In the genomic region with DNA sequence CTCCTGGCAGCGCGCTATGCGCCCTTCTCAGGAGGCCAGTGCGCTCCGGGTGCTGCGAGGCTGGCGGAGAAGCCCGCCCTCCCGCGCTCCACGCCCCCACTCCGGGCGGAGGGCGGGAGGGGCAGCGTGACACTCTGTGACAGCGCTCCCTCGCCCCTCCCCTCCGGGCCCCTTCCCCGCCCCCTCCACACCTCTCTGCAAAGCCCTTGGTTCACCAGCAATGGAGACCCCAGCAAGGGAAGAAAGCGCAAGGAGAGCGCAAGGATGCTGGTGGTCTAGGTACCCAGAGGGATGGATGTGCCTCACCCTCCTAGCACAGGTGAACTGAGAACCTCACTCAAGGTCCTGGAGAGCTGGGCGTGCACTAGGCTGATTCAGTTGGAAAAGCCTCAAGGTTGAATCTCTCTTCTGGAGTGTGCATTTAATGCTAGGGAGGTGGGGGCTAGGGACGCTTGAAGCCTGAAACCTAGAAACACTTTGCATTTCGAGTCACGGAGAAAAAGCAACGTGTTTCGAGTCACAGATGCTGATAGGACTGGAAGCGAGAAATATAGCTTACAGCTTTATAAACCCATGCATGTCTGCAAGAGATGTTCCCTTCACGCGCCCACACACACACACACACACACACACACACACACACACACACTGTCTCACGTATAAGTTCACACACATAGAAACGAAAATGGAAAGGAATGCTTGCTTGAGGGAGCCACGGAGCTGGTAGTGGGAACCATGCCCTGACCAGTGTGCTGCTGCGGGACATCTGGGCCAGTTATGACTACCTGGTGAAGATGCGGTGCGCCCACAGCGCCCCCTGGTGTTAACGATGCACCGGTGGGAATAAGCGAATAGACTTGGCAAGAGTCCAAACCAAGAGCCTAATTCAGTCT, we compare ENCODE assay signal across 8 mouse cellular contexts. TPM values are rescaled to one million over a fixed set of nuclear protein-coding genes. Genes with fewer than 3 reads are reported as not detected.
DNase-seq lines count a peak whose midpoint lies in the region; ATAC-seq and TF ChIP-seq lines count a peak whose summit lies in the region.

Gene Stum (minus strand): TSS at position 106 of the 893 bp plus-strand sequence.

- H3K27me3 ChIP-seq in C2C12 (ENCODE audit: control insufficient read depth, insufficient read depth, insufficient read length): peaks cover 47% of the 10 kb centered on the region
- peaks cover 66% of the 10 kb centered on the region for H3K27me3 ChIP-seq in embryonic facial prominence, embryonic 15.5 days
- H3K27me3 ChIP-seq in heart, embryonic 12.5 days (replicated peaks): peaks cover 94% of the 10 kb centered on the region
- H3K27me3 ChIP-seq in kidney, embryonic 16.5 days (ENCODE audit: insufficient read depth, low read length): peaks cover 35% of the 10 kb centered on the region
- H3K27me3 ChIP-seq in liver, adult 2 months (ENCODE audit: control insufficient read depth, insufficient read depth, low read length): peaks cover 7% of the 10 kb centered on the region
- H3K27me3 ChIP-seq in stomach, embryonic 15.5 days (replicated peaks): peaks cover 40% of the 10 kb centered on the region

- no peaks in the 10 kb centered on the region for H3K36me3 ChIP-seq in C2C12 (ENCODE audit: control insufficient read depth, insufficient read depth)
- H3K36me3 ChIP-seq in embryonic facial prominence, embryonic 15.5 days: no peaks in the 10 kb centered on the region
- no peaks in the 10 kb centered on the region for H3K36me3 ChIP-seq in heart, embryonic 12.5 days
- H3K36me3 ChIP-seq in kidney, embryonic 16.5 days (ENCODE audit: insufficient read depth, low read length): no peaks in the 10 kb centered on the region
- no peaks in the 10 kb centered on the region for H3K36me3 ChIP-seq in liver, adult 2 months (ENCODE audit: control insufficient read depth, insufficient read depth, low read length)
- no peaks in the 10 kb centered on the region for H3K36me3 ChIP-seq in stomach, embryonic 15.5 days

- H3K27ac ChIP-seq in bone marrow, adult 2 months (ENCODE audit: control insufficient read depth, insufficient read depth, low read depth, low read length, poor library complexity): no peak within 1 kb of the TSS
- H3K27ac ChIP-seq in embryonic facial prominence, embryonic 15.5 days (replicated peaks): no peak within 1 kb of the TSS
- no peak within 1 kb of the TSS for H3K27ac ChIP-seq in heart, embryonic 12.5 days (ENCODE audit: poor library complexity, severe bottlenecking)
- no peak within 1 kb of the TSS for H3K27ac ChIP-seq in kidney, embryonic 16.5 days (ENCODE audit: low read length)
- H3K27ac ChIP-seq in liver, adult 2 months (replicated peaks; ENCODE audit: insufficient read depth, low read depth, low read length): no peak within 1 kb of the TSS
- H3K27ac ChIP-seq in stomach, embryonic 15.5 days: no peak within 1 kb of the TSS

- H3K9ac ChIP-seq in embryonic facial prominence, embryonic 15.5 days: no peak within 1 kb of the TSS; the same call in 1 of the 2 replicates
- H3K9ac ChIP-seq in heart, embryonic 12.5 days: 0 out of 2 replicates have a peak within 1 kb of the TSS, but pooled peaks have one; percentile 19
- H3K9ac ChIP-seq in kidney, embryonic 16.5 days (replicated peaks; ENCODE audit: low read length): peak within 1 kb of the TSS; percentile 63; the same call in 1 of the 2 replicates
- H3K9ac ChIP-seq in liver, adult 2 months (ENCODE audit: low read depth, low read length): 0 out of 2 replicates have a peak within 1 kb of the TSS, but pooled peaks have one; percentile 10
- H3K9ac ChIP-seq in stomach, embryonic 15.5 days: no peak within 1 kb of the TSS

- 0 out of 2 replicates have a peak, but pooled peaks have one; percentile 8 for TF ChIP-seq POLR2A in bone marrow, adult 2 months (IDR thresholded peaks at IDR 0.05; ENCODE audit: borderline replicate concordance, control insufficient read depth, low read depth, low read length)
- TF ChIP-seq POLR2A in liver, adult 2 months (IDR thresholded peaks at IDR 0.05; ENCODE audit: extremely low read depth, insufficient read depth, low read length): no peak

- H3K79me2 ChIP-seq in C2C12 (ENCODE audit: control insufficient read depth, insufficient read depth): no peaks in the 10 kb centered on the region
- H3K79me2 ChIP-seq in liver, adult 2 months (ENCODE audit: control insufficient read depth, insufficient read depth, low read length): no peaks in the 10 kb centered on the region

- ATAC-seq in embryonic facial prominence, embryonic 15.5 days (ENCODE audit: insufficient number of reproducible peaks, low FRiP score, low TSS enrichment, low read depth): peak; percentile 49; the same call in 1 of the 2 replicates
- no peak; the same call in 1 of the 2 replicates for ATAC-seq in heart, embryonic 12.5 days (ENCODE audit: insufficient number of reproducible peaks, low FRiP score)
- peak; percentile 60 for ATAC-seq in kidney, embryonic 16.5 days (ENCODE audit: low FRiP score, low TSS enrichment)
- ATAC-seq in stomach, embryonic 15.5 days (ENCODE audit: insufficient read depth, low FRiP score, low read depth): no peak

- no peaks in the 10 kb centered on the region for H3K9me3 ChIP-seq in embryonic facial prominence, embryonic 15.5 days (replicated peaks)
- no peaks in the 10 kb centered on the region for H3K9me3 ChIP-seq in heart, embryonic 12.5 days (replicated peaks)
- no peaks in the 10 kb centered on the region for H3K9me3 ChIP-seq in kidney, embryonic 16.5 days (ENCODE audit: low read length)
- H3K9me3 ChIP-seq in stomach, embryonic 15.5 days: no peaks in the 10 kb centered on the region

- no peak within 1 kb of the TSS for H3ac ChIP-seq in C2C12 (ENCODE audit: control insufficient read depth, insufficient read length, low read depth)

- TF ChIP-seq CTCF in C2C12 (IDR thresholded peaks at IDR 0.05; ENCODE audit: control insufficient read depth, insufficient read depth, insufficient read length): peak; percentile 55
- TF ChIP-seq CTCF in bone marrow, adult 2 months (IDR thresholded peaks at IDR 0.05; ENCODE audit: control insufficient read depth, insufficient read depth, low read length): peak; percentile 94
- peak; percentile 90 for TF ChIP-seq CTCF in liver, adult 2 months (IDR thresholded peaks at IDR 0.05; ENCODE audit: low read depth, low read length)

- 5% methylated on average over 39 of the region's 40 CpGs for WGBS in bone marrow, adult 2 months
- 2% methylated on average over 28 of the region's 40 CpGs for WGBS in embryonic facial prominence, embryonic 15.5 days
- 4% methylated on average over 40 of the region's 40 CpGs for WGBS in heart, embryonic 12.5 days
- 5% methylated on average over 32 of the region's 40 CpGs for WGBS in kidney, embryonic 16.5 days
- WGBS in liver, adult 2 months: 8% methylated on average over 40 of the region's 40 CpGs
- 2% methylated on average over 40 of the region's 40 CpGs for WGBS in stomach, embryonic 15.5 days

- no peak within 1 kb of the TSS for H3K4me3 ChIP-seq in C2C12 (ENCODE audit: insufficient read depth, poor library complexity, severe bottlenecking)
- no peak within 1 kb of the TSS for H3K4me3 ChIP-seq in bone marrow, adult 2 months (replicated peaks; ENCODE audit: control insufficient read depth, low read depth, low read length)
- peak within 1 kb of the TSS; percentile 48 for H3K4me3 ChIP-seq in embryonic facial prominence, embryonic 15.5 days (replicated peaks)
- H3K4me3 ChIP-seq in heart, embryonic 12.5 days: peak within 1 kb of the TSS; percentile 45
- H3K4me3 ChIP-seq in kidney, embryonic 16.5 days (ENCODE audit: low read length): peak within 1 kb of the TSS; percentile 48
- H3K4me3 ChIP-seq in liver, adult 2 months (ENCODE audit: insufficient read depth, low read depth, low read length): peak within 1 kb of the TSS; percentile 10; the same call in 1 of the 2 replicates
- peak within 1 kb of the TSS; percentile 45 for H3K4me3 ChIP-seq in stomach, embryonic 15.5 days (replicated peaks)

- DNase-seq in liver, adult 2 months (ENCODE audit: extremely low read depth, low read depth, low spot score): peak; percentile 43
- DNase-seq in naive thymus-derived CD4-positive, alpha-beta T cell, adult 2 months (ENCODE audit: low read depth): peak; percentile 89

- no peaks in the 10 kb centered on the region; the same call in 1 of the 2 replicates for H3K4me1 ChIP-seq in bone marrow, adult 2 months (ENCODE audit: control insufficient read depth, insufficient read depth, low read length)
- H3K4me1 ChIP-seq in embryonic facial prominence, embryonic 15.5 days: peaks cover 26% of the 10 kb centered on the region
- H3K4me1 ChIP-seq in heart, embryonic 12.5 days (replicated peaks): peaks cover 20% of the 10 kb centered on the region
- peaks cover 22% of the 10 kb centered on the region for H3K4me1 ChIP-seq in kidney, embryonic 16.5 days (ENCODE audit: insufficient read depth, low read length)
- H3K4me1 ChIP-seq in liver, adult 2 months (ENCODE audit: control insufficient read depth, insufficient read depth, low read length): no peaks in the 10 kb centered on the region
- H3K4me1 ChIP-seq in stomach, embryonic 15.5 days: peaks cover 15% of the 10 kb centered on the region

- H3K79me3 ChIP-seq in C2C12 (ENCODE audit: low read depth): no peaks in the 10 kb centered on the region

- peak within 1 kb of the TSS; percentile 90 for H3K4me2 ChIP-seq in embryonic facial prominence, embryonic 15.5 days (replicated peaks)
- H3K4me2 ChIP-seq in heart, embryonic 12.5 days: peak within 1 kb of the TSS; percentile 75
- H3K4me2 ChIP-seq in kidney, embryonic 16.5 days (replicated peaks; ENCODE audit: low read depth, low read length): peak within 1 kb of the TSS; percentile 78
- H3K4me2 ChIP-seq in stomach, embryonic 15.5 days: peak within 1 kb of the TSS; percentile 84

TF ChIP-seq in C2C12, 6 proteins besides CTCF, POLR2A, EP300 and RAD21:
- no peak for TF ChIP-seq MAX (IDR thresholded peaks at IDR 0.05)
- TF ChIP-seq CEBPB (IDR thresholded peaks at IDR 0.05; ENCODE audit: low read depth): no peak
- no peak for TF ChIP-seq MYOD1 (IDR thresholded peaks at IDR 0.05; ENCODE audit: control insufficient read depth, insufficient read length, low read depth)
- no peak for TF ChIP-seq FOSL1 (IDR thresholded peaks at IDR 0.05; ENCODE audit: insufficient read depth, low read length, poor library complexity, severe bottlenecking)
- no peak for TF ChIP-seq MYOG (IDR thresholded peaks at IDR 0.05; ENCODE audit: control insufficient read depth, extremely low read depth, insufficient read length)
- no peak for TF ChIP-seq USF1 (IDR thresholded peaks at IDR 0.05; ENCODE audit: low read depth)
TF ChIP-seq in C2C12: peak in this region for 0.

RNA-seq across cellular contexts. Expression of gene Stum, which starts in this region (rescaled TPM):
- not detected for polyA plus RNA-seq in C2C12 (2012; fragmentation: generic; extraction: Trizol)
- not detected in 2 replicates for polyA plus RNA-seq in bone marrow, adult 2 months (2011; ENCODE audit: insufficient read depth, insufficient read length, low replicate concordance, missing spikeins)
- polyA plus RNA-seq in embryonic facial prominence, embryonic 15.5 days (2015; fragmentation: Nextera tagmentation; extraction: Ambion mirVana): 3.8 and 5.2 TPM in 2 replicates
- 0.10 and 0.23 TPM in 2 replicates for polyA plus RNA-seq in heart, embryonic 12.5 days (2016; fragmentation: Nextera tagmentation; extraction: Ambion mirVana)
- 1.3 and 2.2 TPM in 2 replicates for polyA plus RNA-seq in kidney, embryonic 16.5 days (2015; fragmentation: Nextera tagmentation; extraction: Ambion mirVana)
- 0.09 and 1.1 TPM in 2 replicates for total RNA-seq in liver, adult 2 months (2014; rRNA removed)
- 0.19 and 0.22 TPM in 2 replicates for polyA plus RNA-seq in liver, adult 2 months (2012; rRNA removed)
- 1.6 and 2.0 TPM in 2 replicates for polyA plus RNA-seq in stomach, embryonic 15.5 days (2015; fragmentation: Nextera tagmentation; extraction: Ambion mirVana)

Comparison
In these comparisons a context has a peak if more than half of its experiments do, and no peak if none do; other contexts are left out.
1. H3K4me3 ChIP-seq: peak in embryonic facial prominence, embryonic 15.5 days (single experiment), heart, embryonic 12.5 days (single experiment), kidney, embryonic 16.5 days (single experiment), liver, adult 2 months (single experiment) and stomach, embryonic 15.5 days (single experiment); none in C2C12 (single experiment) and bone marrow, adult 2 months (single experiment).
2. ATAC-seq: peak in embryonic facial prominence, embryonic 15.5 days (single experiment) and kidney, embryonic 16.5 days (single experiment); none in heart, embryonic 12.5 days (single experiment) and stomach, embryonic 15.5 days (single experiment).
3. H3K9ac ChIP-seq: peak in heart, embryonic 12.5 days (single experiment), kidney, embryonic 16.5 days (single experiment) and liver, adult 2 months (single experiment); none in embryonic facial prominence, embryonic 15.5 days (single experiment) and stomach, embryonic 15.5 days (single experiment).
4. Peak in every context shown above with its lines, with median percentiles within 50 percentile points of each other: CTCF ChIP-seq and H3K4me2 ChIP-seq.